Mouse (Mus musculus): ENCODE measurements around the gene 1810024B03Rik.

GRCm38 (mm10) chr2:127139605-127140004, 68.5 kb downstream of the 1810024B03Rik start:
- TF ChIP-seq POLR2A (IDR thresholded peaks at IDR 0.05; ENCODE audit: low read depth, low read length) (no peak), CTCF (conservative IDR thresholded peaks at IDR 0.05; ENCODE audit: insufficient read depth, insufficient read length, low read depth, low read length) (no peak)

Measured in kidney, adult 2 months (tissue).